Comparison of ENCODE assay signal across 12 mouse cellular contexts in the genomic region with DNA sequence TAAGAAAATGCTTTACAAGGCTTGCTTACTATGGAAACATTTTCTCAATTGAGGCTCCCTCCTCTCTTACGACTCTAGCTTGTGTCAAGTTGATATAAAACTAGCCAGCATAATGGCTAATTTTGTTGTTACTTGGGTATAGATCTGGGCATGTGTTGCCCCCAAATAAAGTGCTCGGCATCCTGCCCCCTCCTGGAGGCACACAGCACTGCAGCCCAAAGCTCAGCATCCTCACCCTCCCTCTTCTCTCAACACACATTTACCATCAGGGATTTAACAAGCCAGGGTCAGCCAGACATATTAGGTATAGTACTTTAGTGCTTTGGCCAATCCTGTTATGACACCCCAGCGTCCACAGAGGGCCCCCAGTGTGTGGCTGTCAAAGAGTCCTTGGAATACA. TPM values are rescaled to one million over a fixed set of nuclear protein-coding genes. Genes with fewer than 3 reads are reported as not detected.
DNase-seq lines count a peak whose midpoint lies in the region; ATAC-seq and TF ChIP-seq lines count a peak whose summit lies in the region.
"Had no signal": no experiment of that assay in that cellular context is flagged by ENCODE, and none has a peak within 500 bp of the region (broad histone marks: within the 10 kb centered on the region; RNA-seq: fewer than 3 reads in every experiment).

No protein-coding gene starts in this region.

- no peak overlapping the region for H3K4me3 ChIP-seq in liver, adult 2 months (ENCODE audit: insufficient read depth, low read depth, low read length)
- no peak overlapping the region for H3K4me3 ChIP-seq in liver, embryonic 12.5 days
- H3K4me3 ChIP-seq: embryonic facial prominence, embryonic 15.5 days had no signal

- no peak overlapping the region for H3K4me2 ChIP-seq in liver, embryonic 12.5 days
- H3K4me2 ChIP-seq: embryonic facial prominence, embryonic 15.5 days had no signal

- peak; percentile 75 for TF ChIP-seq CTCF in liver, adult 2 months (IDR thresholded peaks at IDR 0.05; ENCODE audit: low read depth, low read length)

- H3K9ac ChIP-seq in liver, adult 2 months (ENCODE audit: low read depth, low read length): no peak overlapping the region
- H3K9ac ChIP-seq in liver, embryonic 12.5 days: no peak overlapping the region
- H3K9ac ChIP-seq: embryonic facial prominence, embryonic 15.5 days had no signal

- H3K36me3 ChIP-seq in liver, adult 2 months (ENCODE audit: control insufficient read depth, insufficient read depth, low read length): peaks cover 7% of the 10 kb centered on the region
- H3K36me3 ChIP-seq in liver, embryonic 12.5 days: peaks cover 25% of the 10 kb centered on the region

- H3K4me1 ChIP-seq in liver, adult 2 months (ENCODE audit: control insufficient read depth, insufficient read depth, low read length): no peaks in the 10 kb centered on the region
- no peaks in the 10 kb centered on the region for H3K4me1 ChIP-seq in liver, embryonic 12.5 days

- no peak for TF ChIP-seq POLR2A in liver, adult 2 months (IDR thresholded peaks at IDR 0.05; ENCODE audit: extremely low read depth, insufficient read depth, low read length)

- intact Hi-C loops in left cerebral cortex, postnatal 4 days (cut with DNase I): no loop called here

- 59% methylated on average over 3 of the region's 3 CpGs for WGBS in liver, adult 2 months
- WGBS in liver, embryonic 12.5 days (ENCODE audit: insufficient replicate concordance): 44% methylated on average over 3 of the region's 3 CpGs

- no peak for ATAC-seq in liver, embryonic 12.5 days

- no peaks in the 10 kb centered on the region for H3K9me3 ChIP-seq in liver, embryonic 12.5 days (replicated peaks)
- H3K9me3 ChIP-seq: embryonic facial prominence, embryonic 15.5 days had no signal

- peak; percentile 10 for DNase-seq in embryo, embryonic 11 days
- no peak for DNase-seq in embryo, embryonic 9.5 days (ENCODE audit: extremely low spot score)
- no peak for DNase-seq in liver, adult 2 months (ENCODE audit: extremely low read depth, low read depth, low spot score)
- peak; percentile 42 for DNase-seq in NIH3T3 (ENCODE audit: low read depth)
- DNase-seq in natural killer cell, adult 2 months (ENCODE audit: low spot score in 2 of 2): peak; percentile 11 to 12
- DNase-seq in right cerebral cortex, postnatal 25 days: no peak
- no peak for DNase-seq in left cerebral cortex, postnatal 4 days

- no peaks in the 10 kb centered on the region for H3K79me2 ChIP-seq in liver, adult 2 months (ENCODE audit: control insufficient read depth, insufficient read depth, low read length)

- H3K27ac ChIP-seq in liver, adult 2 months (replicated peaks; ENCODE audit: insufficient read depth, low read depth, low read length): no peak overlapping the region
- H3K27ac ChIP-seq in liver, embryonic 12.5 days: no peak overlapping the region
- H3K27ac ChIP-seq: embryonic facial prominence, embryonic 15.5 days had no signal

- H3K27me3 ChIP-seq in liver, adult 2 months (ENCODE audit: control insufficient read depth, insufficient read depth, low read length): peaks cover 5% of the 10 kb centered on the region; the same call in 1 of the 2 replicates
- peaks cover 38% of the 10 kb centered on the region for H3K27me3 ChIP-seq in liver, embryonic 12.5 days (replicated peaks)
- H3K27me3 ChIP-seq: embryonic facial prominence, embryonic 15.5 days had no signal

RNA-seq across cellular contexts. Expression of a gene that starts 17.2 kb away (rescaled TPM):
- total RNA-seq in liver, adult 2 months (2014; rRNA removed): not detected in 2 replicates
- polyA plus RNA-seq in liver, adult 2 months (2012; rRNA removed): not detected in 2 replicates
- polyA plus RNA-seq in liver, embryonic 12.5 days (2016; fragmentation: Nextera tagmentation; extraction: Ambion mirVana): 2.7 and 3.7 TPM in 2 replicates
- 10 to 100 TPM; 11.0 to 12.1 TPM for total RNA-seq in left cerebral cortex, postnatal 4 days (2021)

RNA-seq across cellular contexts. Expression of a gene that starts 39.3 kb away (rescaled TPM):
- 13.7 and 16.9 TPM in 2 replicates for total RNA-seq in liver, adult 2 months (2014; rRNA removed)
- polyA plus RNA-seq in liver, adult 2 months (2012; rRNA removed): 19.2 and 20.8 TPM in 2 replicates
- polyA plus RNA-seq in liver, embryonic 12.5 days (2016; fragmentation: Nextera tagmentation; extraction: Ambion mirVana): 45.5 and 46.9 TPM in 2 replicates
- total RNA-seq in left cerebral cortex, postnatal 4 days (2021): 100 to 1,000 TPM; 124 to 128 TPM

RNA-seq across cellular contexts. Expression of a gene that starts 41.7 kb away (rescaled TPM):
- 37.3 and 41.0 TPM in 2 replicates for total RNA-seq in liver, adult 2 months (2014; rRNA removed)
- 24.3 and 25.7 TPM in 2 replicates for polyA plus RNA-seq in liver, adult 2 months (2012; rRNA removed)
- 30.8 and 31.9 TPM in 2 replicates for polyA plus RNA-seq in liver, embryonic 12.5 days (2016; fragmentation: Nextera tagmentation; extraction: Ambion mirVana)
- 10 to 100 TPM; 19.5 TPM for total RNA-seq in left cerebral cortex, postnatal 4 days (2021)

RNA-seq across cellular contexts. Expression of a gene that starts 52.7 kb away (rescaled TPM):
- not detected in 2 replicates for total RNA-seq in liver, adult 2 months (2014; rRNA removed)
- polyA plus RNA-seq in liver, adult 2 months (2012; rRNA removed): not detected in 2 replicates
- polyA plus RNA-seq in liver, embryonic 12.5 days (2016; fragmentation: Nextera tagmentation; extraction: Ambion mirVana): not detected in 2 replicates
- total RNA-seq in left cerebral cortex, postnatal 4 days (2021): not detected
- total RNA-seq: heart, postnatal 14 days; left cerebral cortex, postnatal 14 days had no signal
- polyA plus RNA-seq: embryonic facial prominence, embryonic 15.5 days; stomach, embryonic 16.5 days had no signal

Comparison
In these comparisons a context has a peak if more than half of its experiments do, and no peak if none do; other contexts are left out.
1. DNase-seq: peak in embryo, embryonic 11 days (single experiment), NIH3T3 (single experiment) and natural killer cell, adult 2 months (2 of 2); none in embryo, embryonic 9.5 days (single experiment), liver, adult 2 months (single experiment), right cerebral cortex, postnatal 25 days (single experiment) and left cerebral cortex, postnatal 4 days (single experiment).
2. RNA of a gene that starts 17.2 kb away (total RNA-seq): 11.0 to 12.1 TPM in left cerebral cortex, postnatal 4 days; not detected in liver, adult 2 months; every median in the first group is over 10 times any median in the second.